Mouse (Mus musculus) fibroblast of lung, adult 2 months (primary cell): Measurements from ENCODE around the gene Mrpl18.
"Not testable (repeated sequence)": the region's sequence is repeated elsewhere in the genome, so short reads cannot be mapped to it uniquely, and the experiment has no call there.

Experiments
- DNase-seq: peaks from one replicate; pipeline ENCODE4 v3.0.0-alpha.2; 2011; ENCODE audit warnings: low read depth

The Mrpl18 gene

DNA sequence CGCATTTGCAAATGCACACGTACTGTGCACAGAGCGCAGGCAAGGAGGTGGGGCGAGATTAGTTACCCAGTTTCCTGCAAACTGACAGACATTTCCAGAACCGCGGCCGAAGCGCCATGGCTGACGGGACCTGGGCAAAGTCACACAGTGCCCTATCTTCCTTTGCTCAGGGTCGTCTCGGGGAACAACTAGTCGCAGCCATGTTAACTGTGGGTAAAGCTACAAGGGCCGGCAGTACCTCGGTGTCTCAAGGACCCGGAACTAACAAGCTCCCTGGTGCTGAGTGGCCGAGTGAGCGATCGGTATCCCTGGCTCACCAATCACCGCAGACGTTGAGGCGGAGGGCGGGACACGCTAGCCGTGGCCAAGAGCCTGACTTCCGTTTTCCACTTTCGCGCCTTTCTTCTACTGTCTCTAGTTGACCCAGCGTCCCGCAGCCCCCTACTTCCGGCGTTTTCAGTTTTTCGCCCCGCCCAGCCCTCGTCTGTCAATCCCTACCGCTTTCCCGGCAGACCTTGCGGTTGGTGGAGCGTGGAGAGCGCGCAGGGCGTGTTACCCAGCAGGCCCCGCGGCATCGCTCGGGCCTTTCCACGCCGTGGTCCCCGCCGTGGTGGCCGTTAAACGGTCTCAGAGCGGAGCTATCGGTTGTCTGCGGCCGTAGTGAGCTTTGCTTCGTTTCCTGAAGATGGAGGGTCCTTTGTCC, at the start of gene Mrpl18:
Gene Mrpl18, minus strand, starts transcription at position 465 of the 703 bp plus-strand sequence.
- DNase-seq: peak; percentile 99

- DNase-seq: no peak
These were observed 47.3 kb upstream of the Mrpl18 start for GRCm38 (mm10) chr17:12963476-12963875.

DNA sequence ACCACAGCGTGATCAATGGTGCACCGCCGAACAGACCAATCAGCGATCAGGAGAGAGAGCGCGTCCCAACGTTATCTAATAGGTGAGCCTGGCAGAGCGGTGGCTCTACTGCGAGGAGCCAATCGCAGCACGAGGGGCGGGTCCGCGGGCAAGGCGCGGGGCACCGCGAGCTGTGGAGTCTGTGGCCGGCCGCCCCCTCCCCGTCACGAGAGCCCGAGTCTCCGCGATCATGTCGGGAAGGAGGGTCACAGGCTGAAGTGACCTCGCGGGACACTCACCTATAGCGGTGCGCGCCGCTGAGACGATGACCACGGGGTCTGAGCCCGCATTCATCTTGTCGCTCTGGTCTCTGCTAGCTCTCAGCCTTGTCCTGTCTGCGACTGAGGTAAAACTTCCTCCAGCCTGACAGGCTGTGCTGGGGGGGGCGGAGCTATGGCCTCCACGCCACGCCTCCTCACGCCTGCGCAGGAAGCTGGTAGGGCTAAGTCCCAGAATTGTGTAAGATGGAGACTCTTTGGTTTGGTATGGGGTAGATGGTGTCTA, 44.3 kb upstream of the Mrpl18 start, which contains the start of gene Acat2:
Gene Acat2, minus strand, starts transcription at position 417 of the 543 bp plus-strand sequence.
- DNase-seq: peak; percentile 88

DNA sequence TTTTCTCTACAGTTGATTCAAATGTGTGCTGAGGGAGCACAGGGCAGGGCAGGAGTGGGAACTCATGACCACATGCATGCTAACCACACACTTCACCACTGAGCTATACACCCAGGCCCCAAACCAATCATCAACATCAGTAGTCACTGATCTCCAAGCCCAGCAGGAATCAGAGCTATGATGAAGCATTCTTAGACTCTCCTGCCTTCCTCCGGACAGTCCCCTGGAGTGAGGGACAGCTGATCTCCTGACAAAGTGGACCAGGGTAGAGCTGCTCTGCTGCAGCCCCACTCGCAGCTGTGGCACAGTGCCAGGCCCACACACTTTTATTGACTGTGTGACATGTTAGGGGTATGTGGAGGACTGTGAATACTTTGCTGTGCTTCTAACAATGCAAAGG, 43.2 kb upstream of the Mrpl18 start:
- not testable (repeated sequence) for DNase-seq

- no peak for DNase-seq
These were observed 40.5 kb upstream of the Mrpl18 start for GRCm38 (mm10) chr17:12956664-12957063.

- no peak for DNase-seq
These were observed 33.5 kb upstream of the Mrpl18 start for GRCm38 (mm10) chr17:12949669-12950068.

DNA sequence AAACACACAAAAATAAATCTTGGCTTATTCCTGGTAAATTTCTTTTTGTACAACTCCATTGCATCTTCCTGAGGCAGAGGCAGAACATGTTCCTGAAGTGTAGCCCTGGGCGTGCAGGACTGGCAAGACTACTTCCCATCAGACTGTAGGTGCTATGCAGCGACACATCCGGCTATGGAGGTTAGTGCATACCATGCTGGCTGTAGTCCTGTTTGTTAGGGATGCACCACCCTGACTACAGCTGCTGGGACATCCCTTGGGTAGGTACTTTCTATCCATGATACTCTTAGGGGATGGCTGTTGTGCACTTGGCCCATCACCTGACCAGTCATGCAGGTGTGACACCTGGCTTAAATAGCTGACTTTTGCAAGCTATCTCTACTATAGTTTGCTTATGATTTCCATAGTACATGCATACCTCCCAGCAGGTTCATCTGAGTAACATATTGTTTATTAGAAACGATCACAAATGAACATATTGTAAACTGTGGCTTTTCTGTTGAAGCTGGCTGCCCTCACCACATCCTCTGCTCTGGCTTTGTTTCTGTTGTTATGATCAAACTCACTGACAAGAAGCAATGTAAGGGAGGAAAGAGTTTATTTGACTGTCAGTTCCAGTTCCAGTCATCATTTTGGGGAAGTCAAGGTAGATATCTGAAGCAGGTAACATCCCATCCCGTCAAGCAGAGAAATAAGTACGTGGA, 26.5 kb upstream of the Mrpl18 start:
- DNase-seq: no peak

- DNase-seq: no peak
These were observed 25.6 kb upstream of the Mrpl18 start for GRCm38 (mm10) chr17:12941543-12942260.

GRCm38 (mm10) chr17:12940151-12940805, 24.1 kb upstream of the Mrpl18 start, which contains the start of gene Acat3:
Gene Acat3 (minus strand): TSS chr17:12940600.
- DNase-seq: peak; percentile 57

DNA sequence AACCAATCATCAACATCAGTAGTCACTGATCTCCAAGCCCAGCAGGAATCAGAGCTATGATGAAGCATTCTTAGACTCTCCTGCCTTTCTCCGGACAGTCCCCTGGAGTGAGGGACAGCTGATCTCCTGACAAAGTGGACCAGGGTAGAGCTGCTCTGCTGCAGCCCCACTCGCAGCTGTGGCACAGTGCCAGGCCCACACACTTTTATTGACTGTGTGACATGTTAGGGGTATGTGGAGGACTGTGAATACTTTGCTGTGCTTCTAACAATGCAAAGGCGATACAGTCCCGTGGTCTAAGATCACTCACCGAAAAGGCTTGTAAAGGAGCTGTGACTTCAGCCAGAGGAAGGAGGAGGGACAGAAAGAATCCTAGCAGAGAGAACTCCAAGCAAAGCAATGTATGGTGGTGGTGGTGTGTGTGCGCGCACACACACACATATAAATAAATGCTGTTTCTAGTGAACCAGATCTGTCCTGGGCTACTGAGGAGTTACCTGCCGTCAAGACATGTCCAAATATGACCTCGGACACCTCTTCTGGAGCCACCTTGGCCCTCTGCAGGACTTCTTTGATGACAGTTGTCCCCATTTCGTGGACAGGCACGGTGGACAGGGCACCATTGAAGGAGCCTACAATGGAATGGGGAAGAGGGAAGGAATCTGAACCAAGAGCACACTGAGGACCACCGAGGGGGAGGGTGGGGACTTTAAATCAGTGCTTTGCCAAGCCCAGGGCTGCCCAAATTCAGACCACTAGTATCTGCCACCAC, 23.4 kb upstream of the Mrpl18 start:
- not testable (repeated sequence) for DNase-seq

DNA sequence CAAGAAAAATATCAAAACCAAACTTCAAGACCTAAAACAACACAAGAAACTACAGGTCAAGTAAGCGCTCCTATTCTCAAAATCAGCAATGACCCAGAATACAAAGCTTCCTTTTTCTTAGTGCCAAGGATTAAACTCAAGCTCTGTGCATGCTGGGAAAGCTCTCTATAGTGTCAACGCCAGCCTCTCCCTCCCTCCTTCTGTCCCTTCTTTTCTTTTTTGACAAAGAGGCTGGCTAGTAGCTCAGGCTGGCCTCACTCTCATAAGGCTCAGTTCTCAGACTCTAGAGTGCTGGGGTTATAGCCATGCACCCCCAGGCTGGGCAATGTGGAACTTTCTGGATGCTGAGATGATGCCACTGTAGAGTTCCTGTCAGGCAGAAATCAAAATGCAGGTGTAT, 21.9 kb upstream of the Mrpl18 start:
- DNase-seq: no peak

GRCm38 (mm10) chr17:12937412-12937970, 21.3 kb upstream of the Mrpl18 start:
- no peak for DNase-seq

GRCm38 (mm10) chr17:12935719-12936118, 19.6 kb upstream of the Mrpl18 start:
- no peak for DNase-seq

DNA sequence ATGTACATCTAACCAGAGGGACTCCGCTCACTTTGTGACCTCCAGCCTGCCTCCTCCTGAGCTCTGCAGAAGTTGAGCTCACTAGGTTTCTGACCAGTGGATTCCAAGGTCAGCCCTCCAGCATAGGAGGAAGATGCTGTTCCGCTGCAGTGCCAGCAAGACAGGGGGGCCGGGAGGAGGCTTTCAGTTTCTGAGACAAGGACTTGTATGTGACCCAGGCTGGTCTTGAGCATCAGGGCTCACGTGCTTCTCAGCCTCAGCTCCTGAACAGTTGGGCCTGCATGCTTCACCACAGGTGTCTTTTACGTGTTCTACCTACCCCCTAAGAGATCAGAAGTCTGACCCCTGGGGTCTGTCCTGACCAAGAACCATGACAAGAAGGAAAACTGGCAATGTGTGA, 15.4 kb upstream of the Mrpl18 start:
- not testable (repeated sequence) for DNase-seq

DNA sequence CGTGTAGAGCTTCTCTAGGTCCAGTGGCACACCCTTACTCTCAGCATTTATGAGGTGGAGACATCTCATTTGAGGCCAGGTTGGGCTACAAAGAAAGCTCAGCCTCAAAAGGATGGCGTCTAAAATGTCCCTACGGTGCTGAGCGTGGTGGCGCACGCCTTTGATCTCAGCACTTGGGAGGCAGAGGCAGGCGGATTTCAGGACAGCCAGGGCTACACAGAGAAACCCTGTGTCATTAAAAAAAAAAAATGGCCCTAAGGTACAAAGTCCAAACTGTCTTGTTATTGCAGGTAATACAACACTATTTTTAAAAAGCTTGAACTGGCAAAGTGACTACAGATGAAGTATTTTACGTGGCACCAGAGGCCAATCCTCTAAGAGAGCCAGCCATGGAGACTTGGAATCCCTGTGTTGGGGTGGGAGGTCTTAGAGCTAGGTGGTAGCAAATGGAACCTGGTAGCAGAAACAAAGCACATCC, 9.6 kb upstream of the Mrpl18 start:
- DNase-seq: no peak

GRCm38 (mm10) chr17:12925001-12925400, 8.9 kb upstream of the Mrpl18 start:
- DNase-seq: peak; percentile 72

GRCm38 (mm10) chr17:12921073-12921472, 4.9 kb upstream of the Mrpl18 start:
- no peak for DNase-seq

GRCm38 (mm10) chr17:12916588-12917380, 639 bp upstream of the Mrpl18 start:
- DNase-seq: no peak

- DNase-seq: no peak
These were observed 661 bp downstream of the Mrpl18 start, which contains the start of gene Tcp1 for GRCm38 (mm10) chr17:12915488-12915880. Gene Tcp1 (plus strand): TSS chr17:12915701.

GRCm38 (mm10) chr17:12910391-12910790, 5.8 kb downstream of the Mrpl18 start:
- DNase-seq: no peak
